Mouse (Mus musculus): ENCODE results near the gene Six4. TPM values are rescaled to one million over a fixed set of nuclear protein-coding genes. Genes with fewer than 3 reads are reported as not detected.
A peak's percentile ranks its signal among the peaks of the same experiment; 100 is the strongest.
"Not testable (repeated sequence)": the region's sequence is repeated elsewhere in the genome, so short reads cannot be mapped to it uniquely, and the experiment has no call there.

Six4 gene
- total and polyA plus RNA-seq, 2 experiments from 2014 or later, result 0.52 to 2.2 TPM

DNA sequence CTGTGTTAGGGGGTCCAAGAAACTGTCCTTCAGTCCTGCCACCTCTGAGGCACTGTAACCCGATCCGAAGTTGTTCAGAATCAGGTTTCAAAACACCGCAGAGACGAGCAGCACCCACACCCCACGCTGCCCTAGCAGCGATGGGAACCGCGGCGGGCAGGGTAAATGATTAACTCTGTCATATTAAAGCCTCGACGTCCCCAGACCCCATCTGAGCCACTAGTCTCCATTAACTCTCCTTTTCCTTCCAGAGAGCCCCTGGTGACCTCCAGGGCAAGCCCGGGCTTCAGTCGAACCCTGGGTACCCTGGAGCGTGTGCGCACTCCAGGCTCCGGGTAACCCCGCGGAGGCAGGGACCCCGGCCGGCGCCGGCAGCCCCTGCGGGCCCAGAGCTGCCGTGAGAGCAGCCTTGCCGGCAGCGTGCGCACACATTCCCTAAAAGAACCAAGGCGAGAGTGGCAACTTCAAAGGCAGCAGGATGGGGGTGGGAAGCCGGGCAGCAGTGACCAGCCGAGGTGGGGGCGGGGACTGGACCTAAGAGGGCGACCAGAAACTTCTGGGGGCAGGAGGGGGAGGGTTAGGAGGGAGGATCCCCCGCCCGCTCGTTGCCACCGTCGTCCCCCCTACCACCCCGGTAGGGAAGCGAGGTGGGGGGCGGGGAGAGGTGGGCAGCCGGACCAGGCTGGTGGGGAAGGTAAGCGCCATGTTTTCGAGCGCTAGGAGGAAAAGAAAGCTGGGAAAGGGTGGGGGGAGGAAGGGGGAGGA, 1.5 kb downstream of the Six4 start:
- Histone ChIP-seq H3K27ac (ENCODE audit: low read depth) (no peak overlapping the region), H3K9me3 (replicated peaks; ENCODE audit: control insufficient read depth, low read length) (no peaks in the 10 kb centered on the region), H3K9ac (replicated peaks; ENCODE audit: low read depth, low read length) (peak overlapping the region; percentile 69), H3K4me3 (ENCODE audit: low read depth, low read length) (peak overlapping the region; percentile 90), H3K4me2 (ENCODE audit: low read depth, low read length) (peak overlapping the region; percentile 99), H3K4me1 (ENCODE audit: control insufficient read depth, insufficient read depth) (peaks cover 15% of the 10 kb centered on the region; the same call in 1 of the 2 replicates), H3K36me3 (replicated peaks; ENCODE audit: control insufficient read depth, insufficient read depth, low read length) (peaks cover 5% of the 10 kb centered on the region; the same call in 1 of the 2 replicates), H3K27me3 (ENCODE audit: control insufficient read depth, insufficient read depth, low read length) (no peaks in the 10 kb centered on the region)
- ATAC-seq (ENCODE audit: insufficient read depth, low read depth) (peak; percentile 31), DNase-seq (ENCODE audit: low spot score) (peak; percentile 44)
- TF ChIP-seq EP300 (IDR thresholded peaks at IDR 0.05; ENCODE audit: low read depth) (no peak), CTCF (IDR thresholded peaks at IDR 0.05; ENCODE audit: low read depth) (no peak)
- WGBS, result 1% methylated on average over 43 of the region's 44 CpGs

DNA sequence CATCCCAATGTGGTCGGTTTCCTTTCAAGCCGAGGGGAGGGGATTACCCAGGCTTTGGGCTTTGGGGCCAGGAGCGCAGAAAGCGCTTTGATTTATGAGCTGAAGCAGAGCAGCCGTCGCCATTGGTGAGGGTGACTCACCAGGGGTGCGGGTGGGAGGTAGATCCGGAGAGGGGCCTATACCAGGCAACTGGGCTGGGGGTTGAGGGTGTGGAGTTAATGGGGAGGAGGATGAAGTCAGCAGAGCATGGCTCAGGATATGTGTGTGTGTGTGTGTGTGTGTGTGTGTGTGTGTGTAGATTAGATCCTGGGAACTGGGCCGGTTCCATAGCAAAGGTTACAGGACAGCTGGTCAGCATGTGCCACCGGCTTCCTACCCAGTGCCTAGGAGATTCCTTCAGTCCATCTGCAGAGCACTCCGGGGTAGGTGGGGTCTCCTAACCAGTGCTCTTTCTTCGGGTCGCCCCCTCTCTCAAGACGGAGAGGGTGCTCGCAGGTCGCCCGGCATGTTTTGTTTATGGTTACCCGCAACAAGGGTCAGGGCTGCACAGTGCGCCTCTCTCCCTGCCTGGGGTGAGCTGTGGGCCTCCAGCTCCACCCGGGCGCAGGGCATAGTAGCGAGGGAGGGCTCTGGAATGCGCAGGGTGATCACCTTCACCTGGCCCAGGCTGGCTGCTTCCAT, 2.7 kb downstream of the Six4 start:
- H3K27me3 ChIP-seq (ENCODE audit: control insufficient read depth, insufficient read depth, low read length), result no peaks in the 10 kb centered on the region
- TF ChIP-seq EP300 (IDR thresholded peaks at IDR 0.05; ENCODE audit: low read depth), result no peak
- TF ChIP-seq CTCF (IDR thresholded peaks at IDR 0.05; ENCODE audit: low read depth), result no peak
- H3K4me1 ChIP-seq (ENCODE audit: control insufficient read depth, insufficient read depth), result peaks cover 15% of the 10 kb centered on the region; the same call in 1 of the 2 replicates
- H3K27ac ChIP-seq (ENCODE audit: low read depth), result no peak overlapping the region
- no peaks in the 10 kb centered on the region for H3K9me3 ChIP-seq (replicated peaks; ENCODE audit: control insufficient read depth, low read length)
- H3K9ac ChIP-seq (replicated peaks; ENCODE audit: low read depth, low read length), result no peak overlapping the region
- peak overlapping the region; percentile 99 for H3K4me2 ChIP-seq (ENCODE audit: low read depth, low read length)
- 28% methylated on average over 23 of the region's 23 CpGs for WGBS
- no peak for DNase-seq (ENCODE audit: low spot score)
- peaks cover 5% of the 10 kb centered on the region; the same call in 1 of the 2 replicates for H3K36me3 ChIP-seq (replicated peaks; ENCODE audit: control insufficient read depth, insufficient read depth, low read length)
- peak overlapping the region; percentile 90 for H3K4me3 ChIP-seq (ENCODE audit: low read depth, low read length)
- no peak for ATAC-seq (ENCODE audit: insufficient read depth, low read depth)

DNA sequence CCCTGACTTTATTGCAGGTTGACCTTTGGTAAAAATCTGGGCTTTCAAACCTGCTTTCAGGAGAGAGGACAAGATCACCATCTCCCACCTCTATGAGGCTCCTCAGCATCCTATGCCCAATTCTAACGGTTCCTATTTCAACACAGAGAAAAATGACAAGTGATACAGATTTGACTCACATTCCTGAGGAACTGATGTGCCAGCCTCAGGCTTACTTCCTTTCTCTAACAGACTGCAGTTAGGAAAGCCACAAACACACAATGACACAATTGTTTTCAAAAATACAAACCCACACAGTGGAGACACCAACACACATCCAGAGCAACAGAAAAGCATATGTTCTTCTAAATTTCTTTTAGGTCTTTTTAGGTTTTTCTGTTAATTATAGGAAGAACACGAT, 5.4 kb downstream of the Six4 start:
- no peak overlapping the region for H3K4me3 ChIP-seq (ENCODE audit: low read depth, low read length)
- DNase-seq (ENCODE audit: low spot score) (no peak), ATAC-seq (ENCODE audit: insufficient read depth, low read depth) (no peak)
- TF ChIP-seq CTCF (IDR thresholded peaks at IDR 0.05; ENCODE audit: low read depth) (no peak), EP300 (IDR thresholded peaks at IDR 0.05; ENCODE audit: low read depth) (no peak)
- H3K9me3 ChIP-seq (replicated peaks; ENCODE audit: control insufficient read depth, low read length), result no peaks in the 10 kb centered on the region
- peaks cover 15% of the 10 kb centered on the region; the same call in 1 of the 2 replicates for H3K4me1 ChIP-seq (ENCODE audit: control insufficient read depth, insufficient read depth)
- 68% methylated on average over 2 of the region's 2 CpGs for WGBS
- H3K4me2 ChIP-seq (ENCODE audit: low read depth, low read length), result no peak overlapping the region
- H3K27ac ChIP-seq (ENCODE audit: low read depth), result no peak overlapping the region
- H3K36me3 ChIP-seq (replicated peaks; ENCODE audit: control insufficient read depth, insufficient read depth, low read length), result peaks cover 14% of the 10 kb centered on the region
- no peak overlapping the region for H3K9ac ChIP-seq (replicated peaks; ENCODE audit: low read depth, low read length)
- H3K27me3 ChIP-seq (ENCODE audit: control insufficient read depth, insufficient read depth, low read length), result no peaks in the 10 kb centered on the region

DNA sequence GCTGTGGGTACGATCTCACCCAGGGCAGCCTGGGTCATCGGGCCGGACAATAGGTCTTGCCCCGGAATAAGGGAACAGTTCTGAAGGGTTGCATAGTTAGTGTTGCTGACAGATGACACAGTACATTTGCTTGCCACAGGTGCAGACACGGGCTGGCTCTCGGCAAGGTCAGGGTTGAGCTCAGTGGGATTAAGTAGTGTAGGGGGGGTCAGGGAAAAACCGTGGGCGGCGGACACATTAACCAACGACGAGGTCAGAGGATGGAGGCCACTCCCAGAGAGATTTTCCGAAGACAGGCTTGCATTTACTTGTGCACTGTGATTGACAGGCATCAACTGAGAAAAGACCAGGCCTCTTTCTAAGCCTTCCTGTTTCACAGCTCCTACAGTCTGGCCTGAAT, 9.5 kb downstream of the Six4 start:
- H3K27me3 ChIP-seq (ENCODE audit: control insufficient read depth, insufficient read depth, low read length), result no peaks in the 10 kb centered on the region
- ATAC-seq (ENCODE audit: insufficient read depth, low read depth), result no peak
- H3K9ac ChIP-seq (replicated peaks; ENCODE audit: low read depth, low read length), result no peak overlapping the region
- WGBS, result 79% methylated on average over 12 of the region's 12 CpGs
- no peak overlapping the region for H3K4me2 ChIP-seq (ENCODE audit: low read depth, low read length)
- no peaks in the 10 kb centered on the region for H3K4me1 ChIP-seq (ENCODE audit: control insufficient read depth, insufficient read depth)
- TF ChIP-seq CTCF (IDR thresholded peaks at IDR 0.05; ENCODE audit: low read depth), result no peak
- no peak for TF ChIP-seq EP300 (IDR thresholded peaks at IDR 0.05; ENCODE audit: low read depth)
- H3K36me3 ChIP-seq (replicated peaks; ENCODE audit: control insufficient read depth, insufficient read depth, low read length), result peaks cover 9% of the 10 kb centered on the region
- H3K27ac ChIP-seq (ENCODE audit: low read depth), result no peak overlapping the region
- DNase-seq (ENCODE audit: low spot score), result no peak
- H3K9me3 ChIP-seq (replicated peaks; ENCODE audit: control insufficient read depth, low read length), result no peaks in the 10 kb centered on the region
- no peak overlapping the region for H3K4me3 ChIP-seq (ENCODE audit: low read depth, low read length)

DNA sequence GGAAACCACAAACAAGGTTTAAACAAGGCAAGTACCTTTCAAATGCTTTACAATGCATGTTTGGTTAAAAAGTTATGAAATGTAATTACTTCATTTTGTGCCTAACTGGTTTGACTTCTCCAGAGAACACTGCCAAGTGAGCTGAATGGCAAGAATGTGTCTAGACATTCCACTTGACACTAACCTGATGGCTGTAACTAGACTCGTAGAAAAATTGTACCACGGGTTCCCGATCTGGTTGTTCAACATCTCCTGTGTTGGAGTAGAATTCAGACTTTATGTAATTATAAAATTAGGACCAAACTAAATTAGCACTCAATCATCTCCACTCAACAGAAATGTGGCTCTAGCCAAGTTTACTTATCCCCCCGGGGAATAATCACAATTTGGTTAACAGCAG, 14.7 kb downstream of the Six4 start:
- Histone ChIP-seq H3K4me1 (ENCODE audit: control insufficient read depth, insufficient read depth) (no peaks in the 10 kb centered on the region), H3K4me2 (ENCODE audit: low read depth, low read length) (no peak overlapping the region), H3K9me3 (replicated peaks; ENCODE audit: control insufficient read depth, low read length) (no peaks in the 10 kb centered on the region), H3K9ac (replicated peaks; ENCODE audit: low read depth, low read length) (no peak overlapping the region), H3K27ac (ENCODE audit: low read depth) (no peak overlapping the region), H3K36me3 (replicated peaks; ENCODE audit: control insufficient read depth, insufficient read depth, low read length) (peaks cover 7% of the 10 kb centered on the region), H3K27me3 (ENCODE audit: control insufficient read depth, insufficient read depth, low read length) (no peaks in the 10 kb centered on the region), H3K4me3 (ENCODE audit: low read depth, low read length) (no peak overlapping the region)
- DNase-seq (ENCODE audit: low spot score) (peak; percentile 33), ATAC-seq (ENCODE audit: insufficient read depth, low read depth) (peak; percentile 51)
- 45% methylated on average over 4 of the region's 4 CpGs for WGBS
- TF ChIP-seq CTCF (IDR thresholded peaks at IDR 0.05; ENCODE audit: low read depth), result no peak
- no peak for TF ChIP-seq EP300 (IDR thresholded peaks at IDR 0.05; ENCODE audit: low read depth)

DNA sequence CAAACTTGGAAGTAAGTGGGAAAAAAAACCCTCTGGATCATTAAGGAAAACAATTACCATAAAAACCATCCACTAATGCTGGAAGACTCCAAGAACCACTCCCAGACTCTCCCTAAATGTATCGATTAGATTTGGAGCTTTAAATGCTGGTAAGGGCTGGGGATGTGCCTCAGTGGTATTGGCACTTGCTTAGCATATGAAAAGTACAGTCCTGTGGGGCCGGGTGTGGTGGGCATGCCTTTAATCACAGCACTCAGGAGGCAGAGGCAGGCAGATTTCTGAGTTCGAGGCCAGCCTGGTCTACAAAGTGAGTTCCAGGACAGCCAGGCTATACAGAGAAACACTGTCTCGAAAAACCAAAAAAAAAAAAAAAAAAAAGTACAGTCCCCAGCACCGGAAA, 17.1 kb downstream of the Six4 start:
- H3K4me3 ChIP-seq (ENCODE audit: low read depth, low read length); ATAC-seq (ENCODE audit: insufficient read depth, low read depth); H3K4me1 ChIP-seq (ENCODE audit: control insufficient read depth, insufficient read depth); H3K27me3 ChIP-seq (ENCODE audit: control insufficient read depth, insufficient read depth, low read length); DNase-seq (ENCODE audit: low spot score); H3K9me3 ChIP-seq (replicated peaks; ENCODE audit: control insufficient read depth, low read length); H3K36me3 ChIP-seq (replicated peaks; ENCODE audit: control insufficient read depth, insufficient read depth, low read length); H3K4me2 ChIP-seq (ENCODE audit: low read depth, low read length); H3K27ac ChIP-seq (ENCODE audit: low read depth); H3K9ac ChIP-seq (replicated peaks; ENCODE audit: low read depth, low read length): not testable (repeated sequence)
- 82% methylated on average over 5 of the region's 5 CpGs for WGBS
